Mouse (Mus musculus) heart, embryonic 12.5 days (tissue): ENCODE data around the gene Nhs. TPM values are rescaled to one million over a fixed set of nuclear protein-coding genes. Genes with fewer than 3 reads are reported as not detected.

Experiments used
- ATAC-seq: fragments of 200-750 bp; cut with Nextera tagmentation; 2 replicates; pipeline ENCODE4 v1.8.0; 2017; ENCODE audit warnings: moderate TSS enrichment, moderate library complexity; ENCODE audit not compliant: insufficient number of reproducible peaks, low FRiP score
- H3K27ac ChIP-seq: fragments of 300-500 bp; sonication (generic); 2 replicates; pipeline ENCODE4 v1.5.1; 2016; ENCODE audit warnings: mild to moderate bottlenecking, moderate library complexity; ENCODE audit not compliant: poor library complexity, severe bottlenecking
- H3K27me3 ChIP-seq: fragments of 300-500 bp; sonication (generic); replicated peaks from 2 replicates; pipeline ENCODE4 v1.6.1; 2016; ENCODE audit warnings: mild to moderate bottlenecking, moderate library complexity
- H3K36me3 ChIP-seq: fragments of 300-500 bp; sonication (generic); 2 replicates; pipeline ENCODE4 v1.6.1; 2016; ENCODE audit warnings: mild to moderate bottlenecking, moderate library complexity
- H3K4me1 ChIP-seq: fragments of 300-500 bp; sonication (generic); replicated peaks from 2 replicates; pipeline ENCODE4 v1.6.1; 2016; ENCODE audit warnings: mild to moderate bottlenecking
- H3K4me2 ChIP-seq: fragments of 300-500 bp; sonication (generic); 2 replicates; pipeline ENCODE4 v1.6.1; 2016; ENCODE audit warnings: mild to moderate bottlenecking, moderate library complexity
- H3K4me3 ChIP-seq: fragments of 300-500 bp; sonication (generic); 2 replicates; pipeline ENCODE4 v1.5.1; 2016; ENCODE audit warnings: mild to moderate bottlenecking
- H3K9ac ChIP-seq: fragments of 300-500 bp; sonication (generic); 2 replicates; pipeline ENCODE4 v1.6.1; 2016; ENCODE audit warnings: mild to moderate bottlenecking, moderate library complexity
- H3K9me3 ChIP-seq: fragments of 300-500 bp; sonication (generic); replicated peaks from 2 replicates; pipeline ENCODE4 v1.6.1; 2016; ENCODE audit warnings: mild to moderate bottlenecking, moderate library complexity
- WGBS: fragments of 180-500 bp; shearing (Covaris S2); methylation state at CpG from one replicate; pipeline ENCODE4 v1.1.7; 2016; 5-methylcytosine and 5-hydroxymethylcytosine counted together
- polyA plus RNA-seq: library from polyadenylated mRNA; unstranded; fragments of >200 nt; fragmentation: Nextera tagmentation; extraction: Ambion mirVana; gene quantifications from 2 replicates; pipeline ENCODE4 v1.2.1, GENCODE M21; 2016

Gene Nhs
- 0.95 and 1.2 TPM in 2 replicates for polyA plus RNA-seq

GRCm38 (mm10) chrX:162159637-162160611, at the start of gene Nhs:
Nhs (minus strand) TSS chrX:162159730.
- peaks cover 27% of the 10 kb centered on the region; the same call in 1 of the 2 replicates for H3K27me3 ChIP-seq
- peak within 1 kb of the TSS; percentile 92 for H3K4me2 ChIP-seq
- H3K36me3 ChIP-seq = no peaks in the 10 kb centered on the region
- H3K27ac ChIP-seq = no peak within 1 kb of the TSS
- 21% methylated on average over 61 of the region's 61 CpGs for WGBS
- H3K4me1 ChIP-seq = 0 out of 2 replicates have a peak, but pooled peaks cover 2% of the 10 kb centered on the region
- peak within 1 kb of the TSS; percentile 66 for H3K4me3 ChIP-seq
- H3K9me3 ChIP-seq = no peaks in the 10 kb centered on the region; the same call in 1 of the 2 replicates
- peak within 1 kb of the TSS; percentile 72 for H3K9ac ChIP-seq
- ATAC-seq = peak; percentile 86

DNA sequence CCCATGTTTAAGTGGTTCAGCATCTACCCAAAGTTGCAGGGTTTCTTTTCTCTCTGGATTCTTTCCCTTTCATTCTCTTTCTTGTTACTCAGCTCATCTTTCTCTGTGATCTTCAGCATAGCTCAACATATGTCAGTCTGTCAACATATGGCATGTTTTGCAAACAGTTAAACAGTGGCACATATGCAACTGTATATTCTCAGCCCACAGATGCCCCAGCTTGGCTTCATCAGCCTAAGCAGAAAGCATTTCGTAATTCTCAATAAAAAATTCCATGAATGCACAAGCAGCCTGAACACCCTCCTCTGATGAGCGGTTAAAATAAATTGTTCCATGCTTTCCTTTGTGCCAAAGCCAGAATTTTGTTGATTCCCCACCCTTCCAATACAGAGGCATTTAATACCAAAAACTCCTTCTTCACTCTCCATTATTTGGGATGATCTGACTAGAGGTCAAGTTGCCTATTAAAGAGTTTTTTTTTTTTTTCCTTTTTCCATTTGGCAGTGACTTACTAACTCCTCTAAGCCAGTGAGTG, 46.9 kb upstream of the Nhs start:
- Histone ChIP-seq H3K4me2 (no peak overlapping the region), H3K4me1 (no peaks in the 10 kb centered on the region), H3K27ac (no peak overlapping the region), H3K9ac (no peak overlapping the region), H3K4me3 (no peak overlapping the region), H3K9me3 (no peaks in the 10 kb centered on the region), H3K36me3 (no peaks in the 10 kb centered on the region), H3K27me3 (no peaks in the 10 kb centered on the region)
- no peak for ATAC-seq
- WGBS = 80% methylated on average over 2 of the region's 2 CpGs

GRCm38 (mm10) chrX:162158743-162159636, 540 bp downstream of the Nhs start:
- no peaks in the 10 kb centered on the region for H3K36me3 ChIP-seq
- ATAC-seq = peak; percentile 46; the same call in 1 of the 2 replicates
- no peaks in the 10 kb centered on the region; the same call in 1 of the 2 replicates for H3K9me3 ChIP-seq
- H3K27me3 ChIP-seq = peaks cover 31% of the 10 kb centered on the region
- WGBS = 19% methylated on average over 70 of the region's 80 CpGs
- H3K4me1 ChIP-seq = 0 out of 2 replicates have a peak, but pooled peaks cover 2% of the 10 kb centered on the region
- peak overlapping the region; percentile 92 for H3K4me2 ChIP-seq
- no peak overlapping the region for H3K27ac ChIP-seq
- peak overlapping the region; percentile 72 for H3K9ac ChIP-seq
- H3K4me3 ChIP-seq = peak overlapping the region; percentile 66

GRCm38 (mm10) chrX:162158142-162158541, 1.4 kb downstream of the Nhs start:
- ATAC-seq = no peak

GRCm38 (mm10) chrX:162137807-162138206, 21.7 kb downstream of the Nhs start:
- Histone ChIP-seq H3K4me1 (no peaks in the 10 kb centered on the region), H3K27ac (no peak overlapping the region), H3K4me3 (no peak overlapping the region), H3K4me2 (no peak overlapping the region), H3K36me3 (no peaks in the 10 kb centered on the region), H3K9me3 (no peaks in the 10 kb centered on the region), H3K9ac (no peak overlapping the region), H3K27me3 (peaks cover 19% of the 10 kb centered on the region; the same call in 1 of the 2 replicates)
- no peak for ATAC-seq
- 38% methylated on average over 2 of the region's 2 CpGs for WGBS

More at GRCm38 (mm10) chrX:162158142-162158541, 1.4 kb downstream of the Nhs start:
- Histone ChIP-seq H3K36me3 (no peaks in the 10 kb centered on the region), H3K4me2 (peak overlapping the region; percentile 92), H3K27me3 (peaks cover 31% of the 10 kb centered on the region), H3K4me3 (peak overlapping the region; percentile 66), H3K27ac (no peak overlapping the region), H3K9me3 (no peaks in the 10 kb centered on the region; the same call in 1 of the 2 replicates), H3K9ac (no peak overlapping the region; the same call in 1 of the 2 replicates), H3K4me1 (0 out of 2 replicates have a peak, but pooled peaks cover 2% of the 10 kb centered on the region)
- 44% methylated on average over 5 of the region's 5 CpGs for WGBS

DNA sequence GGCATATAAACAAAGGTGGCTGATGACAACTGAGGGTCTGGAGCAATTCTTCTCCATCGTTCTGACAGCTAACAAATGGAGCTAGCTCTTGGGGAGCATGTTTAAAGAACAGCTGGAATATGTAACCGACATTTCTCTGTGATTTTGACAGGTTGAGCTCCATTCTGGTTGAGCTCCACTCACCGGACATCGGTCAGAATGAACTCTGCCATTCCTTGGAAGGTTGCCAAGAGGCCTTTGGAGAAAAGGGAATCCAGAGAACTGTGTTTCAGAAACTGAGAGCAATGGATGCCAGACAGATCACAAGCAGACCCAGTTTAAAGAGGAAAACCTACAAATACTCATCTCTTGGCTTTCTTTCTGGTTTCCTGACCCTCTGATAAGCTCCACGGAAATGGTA, 46.3 kb downstream of the Nhs start:
- Histone ChIP-seq H3K9me3 (no peaks in the 10 kb centered on the region), H3K27me3 (peaks cover 4% of the 10 kb centered on the region; the same call in 1 of the 2 replicates), H3K36me3 (no peaks in the 10 kb centered on the region), H3K27ac (0 out of 2 replicates have a peak overlapping the region, but pooled peaks have one; percentile 26), H3K9ac (no peak overlapping the region), H3K4me2 (peak overlapping the region; percentile 7; the same call in 1 of the 2 replicates), H3K4me1 (no peaks in the 10 kb centered on the region), H3K4me3 (no peak overlapping the region)
- no peak for ATAC-seq
- WGBS = 29% methylated on average over 5 of the region's 5 CpGs

DNA sequence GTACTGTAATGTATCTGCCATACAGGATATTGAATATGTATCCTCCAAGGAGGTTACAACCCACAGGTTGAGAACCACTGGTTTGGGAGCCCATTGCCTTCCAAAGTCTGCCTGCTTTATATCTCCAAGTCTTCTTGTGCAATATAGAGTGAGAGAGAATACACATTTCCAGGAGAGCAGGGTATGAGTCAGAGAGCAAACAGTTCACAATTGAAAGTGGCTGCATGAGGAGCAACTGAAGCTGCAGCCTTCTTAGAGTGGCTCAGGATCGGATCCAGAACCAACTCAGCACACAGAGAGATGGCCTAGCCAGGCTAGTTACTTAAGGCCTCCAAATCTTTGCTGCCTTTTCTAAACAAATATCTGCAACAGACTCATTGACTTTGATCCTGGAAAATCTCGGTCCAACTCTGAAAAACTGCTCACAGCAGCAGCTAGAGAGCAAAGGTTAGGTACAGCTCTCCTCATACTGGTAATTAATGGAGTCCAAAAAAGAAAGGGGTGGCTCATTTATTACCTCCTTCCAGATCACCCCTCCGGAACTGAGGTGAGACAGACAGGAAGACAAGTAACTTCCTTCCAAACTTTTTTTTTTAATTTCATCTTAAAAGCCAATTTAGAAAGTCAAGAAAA, 56.6 kb downstream of the Nhs start:
- Histone ChIP-seq H3K27me3 (0 out of 2 replicates have a peak, but pooled peaks cover 8% of the 10 kb centered on the region), H3K4me2 (no peak overlapping the region), H3K36me3 (no peaks in the 10 kb centered on the region), H3K9me3 (no peaks in the 10 kb centered on the region), H3K9ac (no peak overlapping the region), H3K4me3 (no peak overlapping the region), H3K27ac (no peak overlapping the region), H3K4me1 (0 out of 2 replicates have a peak, but pooled peaks cover 5% of the 10 kb centered on the region)
- ATAC-seq = no peak
- 63% methylated on average over 3 of the region's 3 CpGs for WGBS

DNA sequence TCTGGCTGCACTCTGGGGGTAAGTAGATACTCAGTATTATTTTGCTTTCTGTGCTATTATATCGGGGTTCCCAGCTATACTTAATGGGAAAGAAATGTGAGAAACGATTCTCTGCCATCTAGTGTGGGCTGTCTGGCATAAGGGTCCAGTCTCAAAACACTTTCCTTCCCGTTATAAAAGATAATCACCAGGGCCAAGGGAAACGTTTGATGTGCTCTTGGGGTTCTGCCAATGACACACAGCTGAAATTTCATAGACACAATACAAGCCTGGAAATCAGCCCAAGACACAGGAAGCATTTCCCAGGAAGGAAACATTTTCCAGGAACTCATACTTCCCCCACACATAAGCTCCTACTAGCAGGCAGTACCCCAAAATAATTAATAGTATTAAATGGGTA, 61.2 kb downstream of the Nhs start:
- no peak overlapping the region for H3K9ac ChIP-seq
- no peak overlapping the region for H3K4me3 ChIP-seq
- H3K4me1 ChIP-seq = 0 out of 2 replicates have a peak, but pooled peaks cover 5% of the 10 kb centered on the region
- H3K27ac ChIP-seq = no peak overlapping the region
- no peaks in the 10 kb centered on the region for H3K36me3 ChIP-seq
- 42% methylated on average over 4 of the region's 4 CpGs for WGBS
- H3K27me3 ChIP-seq = 0 out of 2 replicates have a peak, but pooled peaks cover 8% of the 10 kb centered on the region
- no peaks in the 10 kb centered on the region for H3K9me3 ChIP-seq
- no peak for ATAC-seq
- H3K4me2 ChIP-seq = no peak overlapping the region

- 75% methylated on average over 4 of the region's 4 CpGs for WGBS
- ATAC-seq = no peak
These were observed 72.2 kb downstream of the Nhs start for GRCm38 (mm10) chrX:162087291-162087690.

DNA sequence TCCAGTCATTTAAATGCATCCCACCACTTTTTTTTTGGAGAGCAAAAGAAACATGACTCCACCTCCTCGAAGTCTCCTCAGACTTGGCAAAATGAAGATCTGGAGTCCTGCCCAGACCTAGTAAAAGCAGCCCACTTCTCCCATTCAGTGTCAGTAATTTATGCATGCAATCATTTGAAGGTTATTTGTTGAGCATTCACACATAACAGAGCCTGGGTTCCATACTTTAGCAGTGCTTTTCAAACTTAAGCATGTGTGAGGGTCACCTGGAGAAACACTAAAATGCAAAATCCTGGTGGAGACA, 73.7 kb downstream of the Nhs start:
- H3K4me3 ChIP-seq = no peak overlapping the region
- no peak for ATAC-seq
- 65% methylated on average over 1 of the region's 1 CpGs for WGBS

More at GRCm38 (mm10) chrX:162087291-162087690, 72.2 kb downstream of the Nhs start:
- Histone ChIP-seq H3K36me3 (no peaks in the 10 kb centered on the region), H3K9ac (no peak overlapping the region), H3K4me2 (no peak overlapping the region), H3K4me1 (no peaks in the 10 kb centered on the region), H3K9me3 (no peaks in the 10 kb centered on the region), H3K27ac (no peak overlapping the region), H3K4me3 (no peak overlapping the region), H3K27me3 (0 out of 2 replicates have a peak, but pooled peaks cover 8% of the 10 kb centered on the region)

More for the DNA sequence above, 73.7 kb downstream of the Nhs start:
- Histone ChIP-seq H3K9me3 (no peaks in the 10 kb centered on the region), H3K36me3 (no peaks in the 10 kb centered on the region), H3K4me2 (no peak overlapping the region), H3K9ac (no peak overlapping the region), H3K27me3 (0 out of 2 replicates have a peak, but pooled peaks cover 8% of the 10 kb centered on the region), H3K4me1 (no peaks in the 10 kb centered on the region), H3K27ac (no peak overlapping the region)
